Mouse (Mus musculus) adrenal gland, postnatal 25 days (tissue): ENCODE measurements around the gene Ubiad1. TPM values are rescaled to one million over a fixed set of nuclear protein-coding genes. Genes with fewer than 3 reads are reported as not detected.

Experiments
- DNase-seq: peaks from one replicate; pipeline ENCODE4 v3.0.0; 2021; ENCODE audit warnings: mixed read lengths
- total RNA-seq: library from RNA; stranded (reverse); gene quantifications from 2 replicates; pipeline ENCODE4 v1.2.3, GENCODE M21; 2021

The Ubiad1 gene
- total RNA-seq, 1 experiment from 2014 or later: 20.9 TPM

DNA sequence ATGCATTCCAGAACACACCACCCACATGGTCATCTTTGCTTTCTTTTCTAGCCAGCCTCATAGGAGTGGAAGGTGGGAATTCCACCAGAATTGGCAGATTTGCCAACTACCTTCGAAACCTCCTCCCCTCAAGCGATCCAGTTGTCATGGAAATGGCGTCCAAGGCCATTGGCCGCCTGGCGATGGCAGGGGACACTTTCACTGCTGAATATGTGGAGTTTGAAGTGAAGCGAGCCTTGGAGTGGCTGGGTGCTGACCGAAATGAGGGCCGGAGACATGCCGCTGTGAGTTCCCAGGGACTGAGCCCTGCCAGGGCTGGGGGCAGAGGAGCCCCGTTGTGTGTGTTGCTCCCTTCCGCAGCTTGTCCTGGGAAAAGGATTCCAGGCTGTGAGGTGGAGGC, 9.1 kb upstream of the Ubiad1 start:
- peak; percentile 53 for DNase-seq

GRCm38 (mm10) chr4:148448853-148449245, 4.3 kb upstream of the Ubiad1 start:
- DNase-seq: peak; percentile 42

- peak; percentile 91 for DNase-seq
These were observed 3.7 kb upstream of the Ubiad1 start, which contains the start of gene Mtor for GRCm38 (mm10) chr4:148448179-148448852. TSS of gene Mtor (plus strand) at chr4:148448611.

DNA sequence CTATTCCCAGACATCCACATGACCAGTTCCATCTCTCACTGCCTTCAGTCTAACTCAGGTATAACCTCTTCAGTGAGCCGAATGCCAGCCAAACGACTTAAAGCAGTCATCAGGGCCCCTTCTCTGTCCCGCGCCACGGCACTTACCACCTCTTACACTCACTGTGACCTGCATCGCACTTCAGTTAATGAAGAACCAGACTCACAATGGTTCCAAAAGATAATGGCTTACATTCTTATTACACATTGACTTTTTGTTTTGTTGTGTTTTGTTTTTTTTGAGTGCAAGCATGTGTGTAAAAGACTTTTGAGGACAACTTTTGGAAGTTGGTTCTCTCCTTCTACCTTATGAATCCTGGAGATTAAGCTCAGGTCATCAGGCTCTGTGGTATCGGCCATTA, 2.0 kb downstream of the Ubiad1 start:
- DNase-seq: no peak

- no peak for DNase-seq
These were observed 2.6 kb downstream of the Ubiad1 start for GRCm38 (mm10) chr4:148441931-148442330.

GRCm38 (mm10) chr4:148435657-148436330, 8.8 kb downstream of the Ubiad1 start:
- no peak for DNase-seq

GRCm38 (mm10) chr4:148435106-148435505, 9.5 kb downstream of the Ubiad1 start:
- no peak for DNase-seq

GRCm38 (mm10) chr4:148434554-148434953, 10.0 kb downstream of the Ubiad1 start:
- DNase-seq: no peak

DNA sequence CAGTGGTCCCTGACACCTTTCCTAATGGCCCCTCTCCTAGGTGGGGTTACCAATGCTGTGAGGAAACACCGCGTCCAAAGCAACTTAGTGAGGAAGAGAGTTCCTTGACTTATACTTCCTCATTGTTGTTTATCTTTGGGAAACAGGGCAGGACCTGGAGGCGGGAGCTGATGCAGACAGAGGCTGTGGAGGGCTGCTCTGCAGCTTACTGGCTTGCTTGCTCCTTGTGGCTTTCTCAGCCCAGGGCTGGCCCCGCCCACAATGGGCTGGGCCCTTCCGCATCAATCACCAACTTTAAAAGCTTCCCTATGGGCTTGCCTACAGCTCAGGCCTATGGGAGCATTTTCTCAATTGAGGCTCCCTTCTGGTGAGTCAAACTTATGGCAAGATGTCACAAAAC, 10.8 kb downstream of the Ubiad1 start:
- DNase-seq: no peak

DNA sequence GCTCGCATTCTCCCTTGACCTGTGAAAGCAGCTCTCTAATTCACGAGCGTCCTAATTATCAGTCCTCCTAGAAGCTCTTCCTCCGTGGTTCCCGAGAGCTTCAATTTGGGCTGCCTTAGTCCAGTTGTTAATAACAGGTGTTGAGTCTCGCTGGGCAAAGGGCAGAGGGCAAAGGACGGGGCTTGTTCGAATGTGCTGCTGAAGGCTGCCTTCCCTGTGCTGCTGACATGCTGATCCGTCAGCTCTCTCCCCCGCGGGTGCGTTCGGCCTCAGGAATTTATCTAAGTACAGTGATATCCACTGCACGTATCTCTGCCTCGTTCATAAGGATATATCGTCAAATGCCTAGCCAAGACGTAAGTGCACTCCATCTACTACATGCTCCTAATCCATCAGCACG, 11.2 kb downstream of the Ubiad1 start:
- DNase-seq: no peak

DNA sequence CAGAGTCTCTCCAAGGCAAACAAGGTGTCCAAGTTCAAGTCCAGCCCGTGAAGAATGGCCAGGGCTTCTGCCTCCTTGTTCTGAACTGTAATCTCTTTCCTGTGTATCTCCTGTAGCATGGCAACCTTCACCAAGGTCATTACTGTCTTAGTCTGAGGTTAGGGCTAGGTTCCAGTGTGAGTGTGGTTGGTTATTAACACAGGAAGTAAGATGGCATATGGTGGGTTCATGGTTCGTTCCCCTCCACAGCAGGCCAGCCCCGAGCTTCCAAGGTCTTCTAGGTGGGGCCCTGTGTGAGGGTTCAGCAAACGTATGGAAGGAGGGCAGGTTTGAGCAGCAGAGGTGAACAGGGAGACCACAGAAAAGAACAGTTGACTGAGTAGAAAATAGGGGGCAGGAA, 12.1 kb downstream of the Ubiad1 start:
- DNase-seq: no peak

GRCm38 (mm10) chr4:148430880-148431519, 13.6 kb downstream of the Ubiad1 start:
- no peak for DNase-seq

DNA sequence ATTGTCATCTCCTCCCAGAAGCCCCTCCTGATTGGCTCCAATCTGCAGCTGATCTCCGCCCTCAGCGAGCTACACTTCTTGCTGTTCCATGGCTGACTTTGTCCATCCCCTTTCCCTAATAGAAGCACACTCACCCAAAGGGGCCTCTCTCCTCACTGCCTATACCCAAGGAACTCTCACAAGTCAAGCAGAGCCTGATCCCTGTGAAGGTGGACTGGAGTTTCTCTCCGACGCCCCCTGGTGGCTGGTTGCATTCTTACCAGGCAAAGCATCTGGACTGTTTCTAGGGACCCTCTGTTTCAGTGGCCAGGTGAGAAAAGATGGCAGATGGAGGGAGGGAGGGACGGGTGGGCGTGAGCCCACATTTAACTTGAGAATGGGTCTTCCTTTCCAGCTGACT, 14.9 kb downstream of the Ubiad1 start:
- peak; percentile 81 for DNase-seq

DNA sequence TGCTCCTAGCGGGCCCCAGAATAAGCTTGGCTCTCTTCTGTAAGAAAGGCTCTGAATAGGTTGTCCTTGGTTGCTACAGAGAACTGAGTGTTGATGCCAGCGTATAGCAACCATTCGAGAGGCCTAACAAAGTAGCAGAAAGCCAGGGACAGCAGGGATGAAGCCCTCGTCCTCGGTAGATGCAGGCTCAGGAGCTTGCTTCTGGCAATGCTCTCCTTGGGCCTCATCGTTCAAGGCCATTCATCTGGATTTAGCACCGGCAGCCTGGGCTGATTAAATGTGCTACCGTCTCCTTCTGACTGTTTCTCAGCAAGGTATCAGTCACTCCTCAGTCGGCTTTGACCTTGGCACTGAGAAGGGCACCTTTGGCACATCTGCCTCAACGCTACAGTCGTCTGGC, 15.4 kb downstream of the Ubiad1 start:
- no peak for DNase-seq

GRCm38 (mm10) chr4:148428544-148428943, 16.0 kb downstream of the Ubiad1 start:
- DNase-seq: no peak

DNA sequence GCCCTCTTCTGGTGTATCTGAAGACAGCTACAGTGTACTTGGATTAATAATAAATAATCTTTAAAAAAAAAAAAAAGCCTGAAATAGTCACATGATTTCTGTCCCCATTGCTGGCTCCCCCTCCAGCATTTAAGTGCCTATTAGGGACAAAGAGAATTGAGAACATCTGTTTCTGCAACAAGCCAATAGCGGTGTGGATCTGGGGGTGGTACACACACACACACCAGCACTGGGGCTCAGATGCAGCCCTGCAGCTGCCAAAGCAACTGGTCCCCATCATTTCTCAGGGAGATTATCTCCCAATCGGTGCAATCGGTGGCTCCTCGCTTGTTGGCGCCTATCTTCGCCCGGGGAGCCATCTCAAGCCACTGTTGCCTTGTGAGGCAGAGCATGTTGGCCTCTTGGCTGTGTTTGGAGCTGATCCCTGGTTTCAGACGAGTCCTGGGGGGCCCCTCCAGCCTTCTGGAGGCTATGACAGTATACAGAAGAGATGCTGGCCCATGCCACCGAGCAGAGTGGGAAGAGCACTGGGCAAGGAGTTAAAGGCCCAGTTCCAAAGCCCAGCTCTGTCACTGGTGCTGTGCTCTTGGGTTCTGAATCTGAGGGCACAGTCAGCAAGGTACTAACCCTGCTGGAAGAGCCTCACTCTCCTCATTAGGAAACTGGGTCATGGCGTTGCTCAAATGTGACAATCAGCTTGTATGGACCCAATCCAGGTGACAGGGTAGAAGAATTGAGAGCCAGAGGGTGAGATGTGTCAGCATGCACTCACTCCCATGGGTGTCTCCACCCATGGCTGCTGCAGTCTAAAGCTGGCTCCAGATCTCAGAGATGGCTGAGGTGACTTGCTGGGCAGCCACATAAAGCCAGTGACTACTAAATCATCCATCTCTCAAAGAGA, 17.4 kb downstream of the Ubiad1 start:
- no peak for DNase-seq

- no peak for DNase-seq
These were observed 27.0 kb downstream of the Ubiad1 start for GRCm38 (mm10) chr4:148417559-148417958.

- no peak for DNase-seq
These were observed 27.5 kb downstream of the Ubiad1 start for GRCm38 (mm10) chr4:148417074-148417526.

DNA sequence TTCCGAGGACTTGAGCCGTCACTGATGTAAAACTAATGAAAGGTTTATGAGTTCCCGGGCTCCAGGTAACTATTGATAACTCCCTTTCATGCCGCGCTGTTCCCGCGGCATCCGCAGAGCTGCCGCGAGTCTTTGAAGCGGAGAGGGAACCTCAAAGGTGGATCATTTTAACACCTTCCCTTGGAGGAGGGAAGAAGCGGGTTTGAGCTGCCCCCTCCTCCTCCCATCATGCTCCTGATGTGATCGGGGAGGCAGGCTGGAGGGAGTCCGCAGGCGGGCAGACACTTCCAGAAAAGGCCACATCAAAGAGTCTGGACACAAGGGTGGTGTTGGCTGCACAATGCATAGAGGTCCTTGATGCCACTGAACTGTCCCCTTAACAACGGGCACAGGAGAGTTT, 29.0 kb downstream of the Ubiad1 start:
- DNase-seq: no peak

DNA sequence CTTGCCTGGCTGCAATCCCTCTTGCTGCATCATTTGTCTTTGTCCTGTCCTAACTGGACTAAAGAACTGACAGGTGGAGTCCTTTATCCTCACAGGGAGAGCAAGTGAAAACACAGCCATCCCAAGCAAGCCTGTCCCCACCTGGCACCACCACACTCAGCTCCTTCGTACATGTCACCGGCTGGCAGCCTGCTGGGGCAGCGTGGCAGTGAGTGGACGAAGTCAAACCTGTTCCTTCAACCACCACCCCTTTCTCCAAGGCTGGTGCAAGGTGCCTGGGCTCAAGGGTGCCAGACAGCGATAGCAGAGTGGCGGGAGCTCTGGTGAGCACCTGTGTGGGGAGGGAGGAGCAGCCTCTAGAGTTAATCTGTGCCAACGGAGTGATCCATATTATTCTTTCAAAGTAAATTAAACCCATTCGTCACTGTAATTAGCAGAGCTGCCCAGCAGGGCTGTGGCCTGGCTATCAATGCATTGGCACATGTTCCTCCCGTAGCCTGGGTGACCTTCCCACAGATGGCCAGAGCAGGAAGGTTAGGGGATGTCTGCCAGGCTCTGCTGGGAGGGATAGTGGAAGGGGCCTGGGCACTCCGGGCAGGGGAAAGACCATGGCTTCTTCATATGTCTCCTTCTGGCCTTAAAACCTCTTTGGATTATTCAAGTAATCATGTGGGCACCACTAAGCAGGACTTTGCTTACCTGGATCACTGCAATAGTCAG, 36.2 kb downstream of the Ubiad1 start:
- DNase-seq: no peak

GRCm38 (mm10) chr4:148405255-148405788, 39.2 kb downstream of the Ubiad1 start:
- DNase-seq: no peak
